Mouse (Mus musculus) common myeloid progenitor, adult 5-6 weeks (primary cell): Measurements from ENCODE around the gene Lctl. TPM values are rescaled to one million over a fixed set of nuclear protein-coding genes. Genes with fewer than 3 reads are reported as not detected.
"Not testable (repeated sequence)": the region's sequence is repeated elsewhere in the genome, so short reads cannot be mapped to it uniquely, and the experiment has no call there.

Source experiments
- ATAC-seq: replicated peaks from 2 replicates; pipeline ENCODE4 v1.8.0; 2016; ENCODE audit warnings: low read depth, mild to moderate bottlenecking, moderate TSS enrichment, inconsistent platforms; ENCODE audit not compliant: poor library complexity, severe bottlenecking
- total RNA-seq: library from RNA; stranded (forward); fragments of 200-1000, 187-1606 nt; gene quantifications from 2 replicates; pipeline ENCODE4 v1.2.3, GENCODE M21; 2017

The Lctl gene
- total RNA-seq, 1 experiment from 2014 or later = 0.18 TPM

DNA sequence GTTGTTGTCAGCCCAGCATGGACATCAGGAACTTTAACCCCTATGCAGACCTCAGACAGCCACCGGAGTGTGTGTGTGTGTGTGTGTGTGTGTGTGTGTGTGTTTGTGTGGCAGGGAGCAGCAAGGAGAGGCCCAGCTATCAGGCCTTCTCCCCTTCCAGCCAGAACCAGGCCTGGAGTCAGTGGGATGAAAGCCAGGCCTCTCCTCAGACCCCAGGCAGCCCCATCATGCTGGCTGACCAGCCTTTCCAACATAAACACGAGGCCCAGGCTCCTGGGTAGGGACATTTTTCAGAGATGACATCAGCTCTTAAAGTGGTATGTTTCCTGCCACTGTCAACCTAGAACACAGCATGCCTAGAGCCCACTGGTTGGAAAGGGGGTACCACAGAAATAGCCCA is 2.3 kb upstream of the Lctl start:
- no peak for ATAC-seq

DNA sequence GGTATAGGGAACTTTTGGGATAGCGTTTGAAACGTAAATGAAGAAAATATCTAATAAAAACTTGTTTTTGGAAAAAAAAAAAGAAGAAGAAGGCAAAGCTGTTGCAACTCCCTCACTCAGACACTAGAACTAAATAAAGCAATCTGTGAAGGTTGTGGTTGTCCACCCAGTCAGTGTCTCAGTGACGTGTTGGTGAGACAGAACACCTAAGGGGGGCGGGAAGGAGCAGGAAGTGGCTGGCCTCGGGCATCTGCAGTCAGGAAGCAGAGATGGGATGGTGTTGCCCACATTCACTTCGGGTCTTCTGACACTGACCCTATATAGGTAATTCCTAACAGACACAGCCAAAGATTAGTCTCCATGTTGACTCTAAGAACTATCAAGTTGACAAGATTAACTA is 1.2 kb upstream of the Lctl start:
- ATAC-seq = no peak

- ATAC-seq = peak; percentile 68
These were observed 3.0 kb downstream of the Lctl start for GRCm38 (mm10) chr9:64119898-64120297.

DNA sequence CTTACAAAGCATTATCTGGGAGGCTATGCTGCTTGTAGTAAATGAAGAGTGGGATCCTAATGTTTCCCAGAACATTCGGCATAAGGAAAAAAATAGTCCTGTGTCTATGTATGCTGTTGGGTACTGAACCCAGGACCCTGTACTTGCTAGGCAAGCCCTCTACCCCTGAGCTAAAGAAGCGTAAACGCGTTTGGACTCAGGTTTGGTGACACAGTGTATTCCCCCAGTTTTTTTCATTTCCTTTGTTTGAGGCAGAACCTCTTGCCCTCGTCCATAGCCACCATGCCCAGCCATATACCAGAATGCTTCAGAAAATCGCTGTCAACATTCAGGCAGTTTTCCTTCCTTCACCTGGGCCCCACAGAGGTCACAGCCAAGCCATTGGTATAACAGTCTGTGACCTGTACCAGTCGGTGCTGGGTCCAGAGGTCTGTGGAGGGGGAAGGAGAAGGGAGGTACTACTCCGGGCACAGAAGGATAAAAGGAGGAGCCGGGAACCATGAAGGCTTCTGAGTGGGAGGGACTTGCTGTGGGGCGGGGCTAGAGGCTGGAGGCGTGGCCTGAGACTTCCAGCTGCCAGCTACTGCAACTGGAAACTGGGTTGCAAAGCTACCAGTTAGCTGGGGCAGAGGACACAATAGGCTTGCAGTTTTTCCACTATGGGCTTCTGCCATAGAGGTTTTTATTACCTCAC is 3.8 kb downstream of the Lctl start:
- ATAC-seq = peak; percentile 84

- ATAC-seq = no peak
These were observed 5.7 kb downstream of the Lctl start for GRCm38 (mm10) chr9:64122601-64123000.

GRCm38 (mm10) chr9:64124846-64125245 is 7.9 kb downstream of the Lctl start:
- not testable (repeated sequence) for ATAC-seq

- ATAC-seq = no peak
These were observed 8.4 kb downstream of the Lctl start for GRCm38 (mm10) chr9:64125307-64125706.

GRCm38 (mm10) chr9:64126121-64126520 is 9.2 kb downstream of the Lctl start:
- peak; percentile 60; the same call in 1 of the 2 replicates for ATAC-seq

DNA sequence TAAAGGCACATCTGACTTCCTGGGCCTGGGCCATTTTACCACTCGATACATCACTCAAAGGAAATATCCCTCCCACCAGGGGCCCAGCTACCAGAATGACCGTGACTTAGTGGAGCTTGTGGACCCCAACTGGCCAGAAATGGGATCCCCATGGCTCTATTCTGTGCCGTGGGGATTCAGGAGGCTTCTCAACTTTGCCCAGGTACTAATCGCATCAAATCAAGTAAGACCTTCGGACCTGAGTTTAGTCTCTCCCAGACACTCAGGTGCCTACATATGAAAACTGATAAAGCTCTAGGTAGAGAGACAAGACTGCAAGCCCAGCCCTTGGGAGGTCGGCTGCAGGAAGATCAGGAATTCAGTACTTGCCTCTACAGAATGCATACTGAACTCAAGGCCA is 14.7 kb downstream of the Lctl start:
- no peak for ATAC-seq

DNA sequence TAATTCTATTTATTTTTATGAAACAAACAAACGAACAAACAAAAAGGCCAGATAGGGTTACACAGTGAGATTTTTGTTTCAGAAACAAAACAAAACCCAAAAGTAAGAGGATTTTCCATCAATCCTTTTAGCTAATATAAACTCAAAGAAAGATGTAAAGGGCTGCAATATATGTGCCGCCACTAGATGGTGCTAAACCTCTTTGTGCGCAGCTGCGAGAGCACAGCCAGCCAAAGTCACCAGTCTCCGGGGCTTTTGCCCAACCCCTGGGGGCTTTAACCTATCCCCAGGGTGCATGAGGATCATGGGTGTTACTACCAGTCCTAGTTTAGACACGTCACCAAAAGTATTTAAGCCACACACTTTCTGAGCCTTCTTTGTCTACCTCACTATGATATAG is 21.9 kb downstream of the Lctl start:
- ATAC-seq = not testable (repeated sequence)

GRCm38 (mm10) chr9:64139879-64140278 is 22.9 kb downstream of the Lctl start:
- ATAC-seq = no peak

GRCm38 (mm10) chr9:64156641-64157040 is 39.7 kb downstream of the Lctl start:
- ATAC-seq = no peak

DNA sequence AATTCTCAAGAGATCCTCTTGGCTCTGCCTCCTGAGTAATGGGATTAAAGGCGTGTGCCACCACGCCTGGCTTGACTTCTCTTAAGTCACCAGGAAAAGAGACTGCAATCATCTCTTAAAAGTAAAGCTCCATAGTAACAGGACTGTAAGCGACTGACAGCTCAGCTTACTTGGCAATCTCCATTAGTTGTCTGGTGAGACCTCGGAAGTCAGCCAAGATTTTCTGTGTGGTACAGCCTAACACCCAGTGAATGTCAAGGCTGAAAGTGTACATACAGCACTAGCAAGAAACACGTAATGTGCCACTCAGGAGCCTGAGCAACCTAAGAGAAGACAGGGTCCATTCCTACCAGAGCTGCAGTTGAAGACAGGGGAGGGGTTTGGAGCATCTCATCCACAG is 43.5 kb downstream of the Lctl start:
- no peak for ATAC-seq

GRCm38 (mm10) chr9:64169967-64170366 is 53.0 kb downstream of the Lctl start:
- ATAC-seq = not testable (repeated sequence)

DNA sequence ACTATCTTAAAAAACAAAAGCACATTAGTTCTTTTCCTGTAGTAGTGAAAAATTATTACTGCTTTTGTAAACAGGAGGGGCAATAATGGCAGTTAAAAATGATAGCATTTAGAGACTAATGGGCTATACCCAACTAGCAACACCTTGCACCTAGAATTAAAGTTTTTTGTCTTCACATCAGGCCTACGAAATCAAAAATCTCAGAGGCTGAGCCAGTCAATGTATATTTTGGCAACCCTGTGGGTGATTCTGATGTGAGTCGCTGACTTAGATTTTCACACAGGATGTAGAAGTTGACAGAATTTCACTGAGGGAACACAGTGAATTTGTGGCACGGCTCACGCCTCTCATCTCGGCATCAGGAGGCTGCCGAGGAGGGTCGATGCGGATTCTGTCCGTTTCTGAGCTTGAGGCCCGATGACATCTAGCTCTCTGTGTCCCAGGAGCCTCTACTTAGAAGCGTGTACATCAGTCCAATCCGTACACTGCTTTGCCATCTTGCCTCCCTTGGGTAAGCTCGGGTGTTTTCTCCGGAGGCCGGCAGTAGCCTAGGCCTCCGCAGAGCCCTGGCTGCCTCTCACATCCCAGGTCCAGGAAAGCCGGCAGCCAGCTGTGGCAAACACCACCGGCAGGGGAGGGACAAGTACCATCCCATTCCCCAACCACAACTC is 55.3 kb downstream of the Lctl start:
- 0 out of 2 replicates have a peak, but pooled peaks have one; percentile 5 for ATAC-seq

DNA sequence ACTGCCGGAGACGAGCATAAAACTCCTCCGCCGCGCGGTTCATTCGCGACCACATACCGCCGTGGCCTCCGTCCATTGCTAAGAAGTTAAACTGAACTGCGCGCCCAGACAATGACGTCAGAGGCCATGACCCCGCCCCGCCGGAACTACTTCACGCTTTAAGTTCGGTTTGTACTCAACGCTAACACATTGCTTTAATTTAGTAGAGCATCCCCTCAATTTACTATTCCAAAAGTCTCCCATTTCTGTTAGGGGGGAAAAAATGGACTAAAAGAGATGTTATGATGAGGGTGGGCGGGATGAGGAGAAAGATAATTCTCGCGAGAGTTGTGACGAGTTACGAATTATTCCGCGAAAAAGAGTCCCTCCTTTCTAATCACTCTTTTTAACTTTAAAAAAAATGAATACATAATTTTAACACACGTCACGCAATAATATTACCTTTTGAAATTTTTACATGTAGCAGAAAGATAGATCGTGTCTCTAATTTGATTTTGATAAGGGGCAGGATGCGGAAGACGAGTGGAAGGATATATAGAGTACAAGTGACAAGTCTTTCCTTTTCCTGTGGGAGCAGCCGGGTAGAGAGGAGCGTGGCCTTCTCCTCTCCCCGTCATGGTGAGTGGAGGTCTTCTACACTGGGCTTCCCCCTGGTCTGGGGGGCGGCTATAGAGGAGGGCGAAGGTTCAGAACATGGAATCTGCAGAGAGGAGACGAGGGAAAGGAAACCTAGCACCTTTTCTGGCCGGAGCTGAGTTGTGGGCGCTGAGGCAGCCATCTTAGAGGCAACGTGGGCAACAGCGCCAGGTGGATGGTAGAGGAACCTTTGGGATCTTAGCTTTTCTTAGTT is 56.1 kb downstream of the Lctl start, which contains the start of the genes Zwilch and Rpl4:
Zwilch (minus strand) TSS at position 289 of the 850 bp plus-strand sequence.
Rpl4 (plus strand) TSS at position 560 of the 850 bp plus-strand sequence.
- ATAC-seq = peak; percentile 80

DNA sequence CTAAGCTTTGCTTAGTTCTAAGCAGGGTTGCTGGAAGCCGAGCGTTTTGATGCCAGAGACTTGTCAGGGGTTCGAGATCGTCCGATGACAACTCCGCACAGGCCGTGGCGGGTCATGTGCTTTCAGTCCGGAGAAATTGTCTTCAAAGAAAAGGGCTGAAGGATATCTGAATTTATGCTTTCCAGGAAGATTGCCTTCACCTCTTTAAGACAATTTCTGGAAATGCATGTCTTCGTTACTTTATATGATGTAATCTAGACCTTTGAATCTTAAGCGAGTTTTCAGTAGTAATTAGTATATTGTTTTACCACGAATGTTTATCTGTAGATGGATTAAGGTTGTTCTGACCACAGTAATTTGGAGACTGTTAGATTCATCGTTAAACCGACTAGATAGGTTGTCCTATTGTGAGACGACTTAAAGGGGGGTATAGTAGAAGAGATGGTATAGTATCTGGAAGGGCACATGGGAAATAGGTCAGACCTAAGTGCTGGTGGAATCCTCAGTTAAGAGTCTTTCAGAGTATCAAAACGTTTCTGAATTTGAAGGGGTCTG is 56.8 kb downstream of the Lctl start:
- no peak for ATAC-seq

- ATAC-seq = no peak
These were observed 57.4 kb downstream of the Lctl start for GRCm38 (mm10) chr9:64174341-64174740.

DNA sequence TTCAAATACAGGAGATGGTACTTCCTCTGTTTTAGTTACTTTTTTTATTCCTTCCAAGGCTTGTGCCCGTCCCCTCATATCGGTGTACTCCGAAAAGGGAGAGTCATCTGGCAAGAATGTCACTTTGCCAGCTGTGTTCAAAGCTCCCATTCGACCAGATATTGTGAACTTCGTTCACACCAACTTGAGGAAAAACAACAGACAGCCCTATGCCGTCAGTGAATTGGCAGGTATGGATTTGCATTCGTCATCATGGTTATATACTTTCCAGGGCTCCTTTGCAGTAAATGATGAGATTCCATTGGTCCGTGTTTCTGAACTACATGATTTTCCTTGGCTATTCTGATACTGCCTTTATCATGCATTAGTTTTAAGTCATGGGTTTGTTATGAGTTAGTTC is 57.8 kb downstream of the Lctl start:
- ATAC-seq = no peak

- no peak for ATAC-seq
These were observed 58.4 kb downstream of the Lctl start for GRCm38 (mm10) chr9:64175378-64175777.
